Mouse (Mus musculus) embryonic facial prominence, embryonic 11.5 days (tissue): Measurements from ENCODE around the gene Clasp2. TPM values are rescaled to one million over a fixed set of nuclear protein-coding genes. Genes with fewer than 3 reads are reported as not detected.

Experiments used
- ATAC-seq: fragments of 200-750 bp; cut with Nextera tagmentation; replicated peaks from 2 replicates; pipeline ENCODE4 v1.8.0; 2017; ENCODE audit warnings: low read depth; ENCODE audit not compliant: insufficient number of reproducible peaks, low FRiP score, low TSS enrichment
- DNase-seq: peaks from one replicate; pipeline ENCODE4 v3.0.0-alpha.2; 2015; ENCODE audit warnings: low spot score
- H3K27ac ChIP-seq: fragments of 300-500 bp; sonication (generic); replicated peaks from 2 replicates; pipeline ENCODE4 v1.5.1; 2014; ENCODE audit warnings: mild to moderate bottlenecking, low read depth, low read length, control low read depth
- H3K27me3 ChIP-seq: fragments of 300-500 bp; sonication (generic); 2 replicates; pipeline ENCODE4 v1.6.1; 2014; ENCODE audit warnings: mild to moderate bottlenecking, low read length, moderate library complexity, mixed read lengths; ENCODE audit not compliant: control insufficient read depth, insufficient read depth
- H3K36me3 ChIP-seq: fragments of 300-500 bp; sonication (generic); replicated peaks from 2 replicates; pipeline ENCODE4 v1.6.1; 2014; ENCODE audit warnings: low read depth, mild to moderate bottlenecking, low read length, moderate library complexity, mixed read lengths; ENCODE audit not compliant: control insufficient read depth, insufficient read depth
- H3K4me1 ChIP-seq: fragments of 300-500 bp; sonication (generic); 2 replicates; pipeline ENCODE4 v1.6.1; 2014; ENCODE audit warnings: low read length, mixed read lengths; ENCODE audit not compliant: control insufficient read depth, insufficient read depth
- H3K4me2 ChIP-seq: fragments of 300-500 bp; sonication (generic); 2 replicates; pipeline ENCODE4 v1.6.1; 2014; ENCODE audit warnings: low read depth, mild to moderate bottlenecking, control low read depth, low read length, moderate library complexity
- H3K4me3 ChIP-seq: fragments of 300-500 bp; sonication (generic); 2 replicates; pipeline ENCODE4 v1.5.1; 2014; ENCODE audit warnings: low read depth, low read length, control low read depth
- H3K9ac ChIP-seq: fragments of 300-500 bp; sonication (generic); replicated peaks from 2 replicates; pipeline ENCODE4 v1.6.1; 2014; ENCODE audit warnings: mild to moderate bottlenecking, control low read depth, low read length
- H3K9me3 ChIP-seq: fragments of 300-500 bp; sonication (generic); replicated peaks from 2 replicates; pipeline ENCODE4 v1.6.1; 2016; ENCODE audit warnings: mild to moderate bottlenecking, low read length, inconsistent platforms, mixed read lengths; ENCODE audit not compliant: control insufficient read depth
- WGBS: fragments of 180-500 bp; shearing (Covaris S2); extraction: QIAGEN DNeasy Blood & Tissue Kit; methylation state at CpG from one replicate; pipeline ENCODE4 v1.1.7; 2014; 5-methylcytosine and 5-hydroxymethylcytosine counted together
- polyA plus RNA-seq: library from polyadenylated mRNA; unstranded; fragments of >200 nt; fragmentation: Nextera tagmentation; extraction: Ambion mirVana; gene quantifications from 2 replicates; pipeline ENCODE4 v1.2.1, GENCODE M21; 2014

The Clasp2 gene
- polyA plus RNA-seq, 1 experiment from 2014 or later: 30.2 TPM

DNA sequence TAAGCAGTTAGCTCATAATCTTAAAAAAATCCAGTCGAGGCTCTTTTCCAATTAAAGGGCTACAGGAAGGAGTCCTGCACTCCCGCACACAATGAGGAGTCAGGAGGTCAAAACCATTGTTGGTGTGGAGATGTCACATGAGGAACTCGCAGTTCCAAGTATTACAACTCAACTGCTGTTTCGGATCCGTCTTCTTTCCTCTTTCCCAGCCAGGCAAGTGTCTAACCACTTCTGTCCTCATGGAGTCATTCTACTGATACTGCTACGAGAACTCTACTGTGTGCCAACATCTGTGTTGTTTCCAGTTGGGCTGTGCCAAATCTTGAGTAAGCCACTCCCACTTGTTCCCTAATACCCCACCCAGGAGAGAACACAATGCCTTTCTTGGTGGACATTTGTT lies 2.3 kb upstream of the Clasp2 start:
- no peak overlapping the region for H3K4me2 ChIP-seq
- H3K36me3 ChIP-seq: no peaks in the 10 kb centered on the region
- no peak overlapping the region for H3K4me3 ChIP-seq
- no peak for DNase-seq
- H3K27me3 ChIP-seq: no peaks in the 10 kb centered on the region
- no peak overlapping the region for H3K27ac ChIP-seq
- H3K9ac ChIP-seq: no peak overlapping the region
- no peak for ATAC-seq
- WGBS: 84% methylated on average over 6 of the region's 6 CpGs
- H3K9me3 ChIP-seq: no peaks in the 10 kb centered on the region
- no peaks in the 10 kb centered on the region for H3K4me1 ChIP-seq

DNA sequence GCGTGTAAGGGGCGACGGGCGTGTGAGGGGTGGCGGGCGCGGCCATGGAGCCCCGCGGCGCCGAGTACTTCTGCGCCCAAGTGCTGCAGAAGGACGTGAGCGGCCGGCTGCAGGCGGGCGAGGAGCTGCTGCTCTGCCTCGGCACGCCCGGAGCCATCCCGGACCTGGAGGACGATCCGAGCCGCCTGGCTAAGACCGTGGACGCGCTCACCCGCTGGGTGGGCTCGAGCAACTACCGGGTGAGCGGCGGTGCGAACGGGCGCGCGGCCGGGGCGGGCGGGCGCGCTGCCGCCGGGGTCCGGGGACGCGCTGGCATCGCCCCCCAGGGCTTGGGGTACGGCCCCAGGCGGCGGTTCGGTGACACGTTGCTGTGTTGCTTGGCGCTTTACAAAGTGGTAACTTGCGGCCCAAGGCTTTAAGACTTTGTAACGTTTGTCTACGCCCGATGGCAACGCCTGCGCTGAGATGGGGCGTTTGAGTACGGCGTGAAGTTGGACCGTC lies 414 bp downstream of the Clasp2 start:
- peak overlapping the region; percentile 97 for H3K4me3 ChIP-seq
- H3K36me3 ChIP-seq: no peaks in the 10 kb centered on the region
- H3K27me3 ChIP-seq: no peaks in the 10 kb centered on the region
- H3K27ac ChIP-seq: peak overlapping the region; percentile 59; the same call in 1 of the 2 replicates
- WGBS: under 1% methylated on average over 64 of the region's 64 CpGs
- H3K4me2 ChIP-seq: peak overlapping the region; percentile 88
- DNase-seq (peak; percentile 67), ATAC-seq (peak; percentile 76)
- peak overlapping the region; percentile 93 for H3K9ac ChIP-seq
- H3K4me1 ChIP-seq: no peaks in the 10 kb centered on the region
- no peaks in the 10 kb centered on the region for H3K9me3 ChIP-seq

DNA sequence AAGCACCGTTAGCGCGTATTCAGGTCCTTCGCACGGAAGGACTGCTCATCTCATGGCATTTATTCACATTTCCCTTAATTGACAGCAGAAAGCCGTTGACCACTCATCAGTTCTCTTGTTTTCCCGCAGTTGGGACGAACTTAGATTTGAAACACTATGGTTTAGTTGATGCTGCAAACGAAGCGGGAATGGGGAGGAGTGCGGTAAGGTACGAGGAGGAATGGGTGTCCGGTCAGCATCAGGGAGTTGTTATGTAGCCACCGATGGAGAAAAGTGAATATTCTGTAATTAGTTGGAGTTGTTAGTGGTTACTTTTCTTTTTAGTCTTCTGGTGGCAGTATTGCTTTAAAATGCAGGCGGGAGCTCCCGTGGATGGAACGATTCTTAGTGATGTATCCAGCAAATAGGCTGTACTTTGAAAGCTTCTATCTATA lies 1.1 kb downstream of the Clasp2 start:
- no peaks in the 10 kb centered on the region for H3K9me3 ChIP-seq
- no peaks in the 10 kb centered on the region for H3K36me3 ChIP-seq
- 6% methylated on average over 17 of the region's 17 CpGs for WGBS
- H3K4me1 ChIP-seq: no peaks in the 10 kb centered on the region
- no peak overlapping the region for H3K27ac ChIP-seq
- DNase-seq (peak; percentile 43), ATAC-seq (no peak)
- no peaks in the 10 kb centered on the region for H3K27me3 ChIP-seq
- peak overlapping the region; percentile 88 for H3K4me2 ChIP-seq
- peak overlapping the region; percentile 97 for H3K4me3 ChIP-seq
- H3K9ac ChIP-seq: peak overlapping the region; percentile 93

DNA sequence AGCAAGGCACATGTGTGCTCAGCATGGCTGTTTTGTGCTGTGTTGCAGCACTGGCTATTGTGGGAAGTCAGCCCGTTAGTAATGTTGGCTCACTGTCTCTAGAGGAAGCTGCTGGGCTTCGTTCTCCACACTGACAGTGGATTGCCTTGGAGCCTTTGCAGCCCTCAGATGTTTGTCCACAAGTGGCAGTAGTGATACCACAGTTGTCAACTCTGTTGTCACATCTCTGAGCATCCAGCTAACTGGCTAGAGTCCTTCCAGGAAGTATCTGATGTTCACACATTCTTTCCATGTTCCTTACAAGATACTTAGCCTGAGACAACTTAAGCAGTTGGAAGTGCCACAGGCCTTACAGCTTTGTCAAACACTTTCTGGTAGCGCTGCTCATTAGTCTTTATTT lies 2.0 kb downstream of the Clasp2 start:
- H3K4me1 ChIP-seq: no peaks in the 10 kb centered on the region
- DNase-seq: no peak
- H3K4me2 ChIP-seq: no peak overlapping the region
- ATAC-seq: no peak
- H3K9me3 ChIP-seq: no peaks in the 10 kb centered on the region
- H3K27ac ChIP-seq: no peak overlapping the region
- H3K4me3 ChIP-seq: no peak overlapping the region
- no peak overlapping the region for H3K9ac ChIP-seq
- no peaks in the 10 kb centered on the region for H3K27me3 ChIP-seq
- no peaks in the 10 kb centered on the region for H3K36me3 ChIP-seq
- WGBS: 70% methylated on average over 3 of the region's 3 CpGs

DNA sequence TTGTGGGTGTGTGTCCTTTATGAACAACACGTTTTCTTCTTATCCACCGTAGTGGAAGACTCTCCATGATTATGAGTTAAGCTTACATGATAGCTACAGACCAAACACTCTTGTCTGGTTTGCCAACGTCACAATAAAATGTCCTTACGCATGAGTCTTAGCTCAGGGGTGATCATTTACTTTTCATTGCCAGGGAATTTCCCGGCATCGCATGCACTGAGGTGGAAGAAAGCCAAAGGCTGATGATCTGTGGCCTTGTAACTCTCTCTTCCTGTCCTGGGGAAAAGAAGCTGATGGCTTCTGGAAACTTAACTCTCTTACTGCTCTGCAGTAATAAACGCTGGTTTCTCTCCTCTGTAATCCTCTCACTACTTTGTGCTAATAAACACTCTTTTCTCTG lies 8.1 kb downstream of the Clasp2 start:
- ATAC-seq: no peak
- DNase-seq: no peak
- Histone ChIP-seq H3K27me3 (no peaks in the 10 kb centered on the region), H3K36me3 (no peaks in the 10 kb centered on the region), H3K9me3 (no peaks in the 10 kb centered on the region), H3K4me1 (no peaks in the 10 kb centered on the region), H3K4me2 (no peak overlapping the region), H3K27ac (no peak overlapping the region), H3K4me3 (no peak overlapping the region), H3K9ac (no peak overlapping the region)
- WGBS: 86% methylated on average over 7 of the region's 7 CpGs

DNA sequence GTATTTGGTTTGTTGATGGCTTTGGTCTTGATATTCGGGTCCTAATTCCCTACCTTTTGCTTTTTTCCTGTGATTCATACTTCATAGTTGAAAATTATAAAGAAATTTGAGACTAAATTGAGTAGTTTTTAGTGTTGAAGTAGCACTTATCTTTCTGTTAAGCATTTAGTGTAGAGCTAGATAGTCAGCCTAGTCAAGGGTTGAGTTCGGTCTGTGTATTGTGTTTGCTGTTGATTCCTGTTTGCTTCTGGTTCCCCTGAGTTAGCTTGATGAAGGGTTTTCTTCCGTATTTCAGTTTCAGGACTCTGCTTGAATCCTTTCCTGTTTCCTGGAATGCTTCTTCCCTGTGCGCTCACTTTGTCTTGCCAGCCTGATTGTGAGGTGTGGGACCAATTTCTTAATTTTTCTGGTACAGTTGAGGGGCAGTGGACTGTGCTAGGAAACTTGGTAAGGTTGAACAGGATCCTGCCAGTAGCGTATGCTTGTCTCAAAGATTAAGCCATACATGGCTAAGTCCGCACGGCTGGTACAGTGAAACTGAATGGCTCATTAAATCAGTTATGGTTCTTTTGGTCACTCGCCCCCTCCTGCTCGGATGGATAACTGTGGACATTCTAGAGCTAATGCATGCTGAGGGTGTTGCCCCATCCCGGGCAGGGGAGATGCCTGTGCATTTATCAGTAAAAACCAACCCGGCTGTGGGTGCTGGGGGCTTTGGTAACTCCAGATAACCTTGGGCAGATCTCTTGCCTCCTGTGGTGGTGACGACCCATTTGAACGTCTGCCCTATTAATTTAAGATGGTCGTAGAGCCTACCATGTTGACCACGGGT lies 14.8 kb downstream of the Clasp2 start:
- H3K27ac ChIP-seq: no peak overlapping the region
- 92% methylated on average over 15 of the region's 15 CpGs for WGBS
- H3K4me3 ChIP-seq: no peak overlapping the region
- no peaks in the 10 kb centered on the region for H3K27me3 ChIP-seq
- no peak for DNase-seq
- H3K4me2 ChIP-seq: no peak overlapping the region
- H3K36me3 ChIP-seq: no peaks in the 10 kb centered on the region
- H3K9me3 ChIP-seq: no peaks in the 10 kb centered on the region
- no peaks in the 10 kb centered on the region for H3K4me1 ChIP-seq
- no peak overlapping the region for H3K9ac ChIP-seq
- no peak for ATAC-seq

DNA sequence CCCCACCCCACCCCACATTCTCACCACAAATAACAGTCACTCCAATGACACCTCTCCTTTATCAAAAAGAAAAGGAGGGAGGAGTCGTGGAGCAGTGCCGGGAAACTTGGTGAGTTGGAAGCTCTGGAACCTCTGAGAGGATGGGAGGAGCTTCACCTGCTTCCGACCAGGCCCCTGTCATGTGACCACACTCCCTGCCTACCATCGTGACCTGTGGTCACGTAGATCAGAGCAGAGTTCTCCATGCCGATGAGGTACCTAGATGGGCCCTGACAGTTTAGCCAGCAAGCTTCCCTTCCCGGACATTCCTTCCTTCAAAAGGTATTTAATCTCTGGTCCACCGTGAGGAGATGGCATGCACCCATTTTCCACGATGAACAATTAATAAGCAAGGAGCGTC lies 17.2 kb downstream of the Clasp2 start:
- H3K4me3 ChIP-seq: no peak overlapping the region
- no peak overlapping the region for H3K27ac ChIP-seq
- DNase-seq (no peak), ATAC-seq (no peak)
- WGBS: 89% methylated on average over 10 of the region's 10 CpGs
- no peak overlapping the region for H3K9ac ChIP-seq
- no peaks in the 10 kb centered on the region for H3K27me3 ChIP-seq
- H3K36me3 ChIP-seq: no peaks in the 10 kb centered on the region
- H3K4me1 ChIP-seq: no peaks in the 10 kb centered on the region
- no peaks in the 10 kb centered on the region for H3K9me3 ChIP-seq
- no peak overlapping the region for H3K4me2 ChIP-seq

DNA sequence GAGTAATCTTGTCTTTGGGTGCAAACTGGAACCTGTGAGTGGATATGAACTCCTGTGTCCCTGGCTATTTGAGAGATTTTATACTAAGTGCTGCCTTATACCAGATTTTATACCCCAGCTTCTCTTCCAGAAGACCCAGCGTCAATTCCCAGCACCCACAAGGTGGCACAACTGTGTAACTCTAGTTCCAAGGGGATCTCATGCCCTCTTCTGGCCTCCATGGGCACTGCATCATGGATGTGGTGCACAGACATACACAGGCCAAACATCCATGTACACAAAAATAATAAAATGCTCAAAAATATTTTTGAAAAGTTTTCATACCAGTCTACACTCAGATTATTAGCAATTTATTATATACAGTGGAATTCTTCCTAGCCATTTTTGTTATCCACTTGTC lies 18.4 kb downstream of the Clasp2 start:
- no peaks in the 10 kb centered on the region for H3K36me3 ChIP-seq
- H3K27me3 ChIP-seq: no peaks in the 10 kb centered on the region
- H3K27ac ChIP-seq: no peak overlapping the region
- no peak overlapping the region for H3K4me2 ChIP-seq
- no peaks in the 10 kb centered on the region for H3K9me3 ChIP-seq
- ATAC-seq: no peak
- H3K9ac ChIP-seq: no peak overlapping the region
- no peak for DNase-seq
- WGBS: 93% methylated on average over 1 of the region's 1 CpGs
- no peak overlapping the region for H3K4me3 ChIP-seq
- H3K4me1 ChIP-seq: no peaks in the 10 kb centered on the region
